Mouse (Mus musculus): ENCODE data around the gene Zfp598.
"Not testable (repeated sequence)": the region's sequence is repeated elsewhere in the genome, so short reads cannot be mapped to it uniquely, and the experiment has no call there.

The Zfp598 gene

DNA sequence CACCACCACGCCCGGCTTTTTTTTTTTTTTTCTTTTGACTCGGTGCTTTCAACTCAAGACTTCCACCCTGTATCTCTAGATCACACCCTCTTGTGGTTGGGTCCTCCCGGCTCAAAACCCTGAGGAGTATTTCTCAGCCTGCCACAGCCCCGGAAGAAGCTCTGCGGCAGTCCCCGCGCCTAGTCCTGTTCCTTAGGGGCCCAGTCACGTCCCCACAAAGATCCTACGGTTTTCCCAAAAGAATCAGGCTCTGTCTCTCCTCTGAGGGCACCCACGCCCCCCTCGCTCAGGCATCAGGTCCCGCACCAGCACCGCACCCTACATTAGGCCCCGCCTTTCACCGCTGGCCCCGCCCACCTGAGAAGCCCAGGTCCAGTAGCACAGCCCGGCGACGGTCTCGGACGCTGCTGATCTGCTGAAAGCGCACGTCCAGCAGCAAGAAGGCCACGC, 17.7 kb downstream of the Zfp598 start:
- no peak for DNase-seq (ENCODE audit: low read depth, low spot score)

- no peak for DNase-seq (ENCODE audit: low read depth, low spot score)
These were observed 18.1 kb downstream of the Zfp598 start for GRCm38 (mm10) chr17:24687599-24687998.

GRCm38 (mm10) chr17:24689251-24690081, 20.0 kb downstream of the Zfp598 start, which contains the start of gene Syngr3:
TSS of gene Syngr3 (minus strand) at chr17:24689955.
- no peak for DNase-seq (ENCODE audit: low read depth, low spot score)

GRCm38 (mm10) chr17:24692385-24692784, 22.9 kb downstream of the Zfp598 start:
- no peak for DNase-seq (ENCODE audit: low read depth, low spot score)

- DNase-seq (ENCODE audit: low read depth, low spot score) = no peak
These were observed 26.0 kb downstream of the Zfp598 start for GRCm38 (mm10) chr17:24695326-24696010.

DNA sequence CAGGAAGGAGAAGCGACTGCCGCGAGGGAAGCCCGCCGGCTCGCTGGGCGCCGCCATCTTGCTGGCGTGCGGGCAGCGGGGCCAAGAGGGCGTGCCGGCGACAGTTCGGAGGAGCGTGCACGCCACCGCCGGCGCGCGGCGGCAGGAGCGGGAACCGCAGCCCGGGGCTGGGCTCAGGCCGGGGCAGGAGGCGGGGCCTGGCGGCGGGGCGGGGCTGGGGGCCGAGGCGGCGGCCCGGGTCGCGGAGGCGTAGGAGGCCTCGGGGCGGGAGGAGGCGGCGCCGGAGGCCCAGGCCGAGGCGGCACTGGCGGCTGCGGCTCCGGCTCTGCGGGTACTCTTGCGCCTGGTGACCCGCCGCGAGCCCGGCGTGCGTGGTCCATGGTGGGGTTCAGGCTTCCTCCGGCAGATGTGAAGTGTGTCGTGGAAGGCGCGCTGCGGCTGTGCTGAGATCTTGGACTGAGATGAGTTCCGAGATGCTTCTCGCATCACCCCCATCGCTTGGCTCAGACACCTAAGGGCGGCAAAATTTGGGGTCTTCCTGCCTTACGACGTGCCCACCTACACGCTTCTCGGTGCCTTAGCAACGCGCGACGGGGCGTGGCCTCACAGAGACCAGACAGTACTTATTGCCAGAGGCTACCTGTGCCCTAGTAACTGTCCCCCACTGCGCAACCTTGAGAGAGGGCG, 26.7 kb downstream of the Zfp598 start, which contains the start of the genes Gfer and Noxo1:
TSS of gene Gfer (minus strand) at position 146 of the 687 bp plus-strand sequence.
TSS of gene Noxo1 (plus strand) at position 224 of the 687 bp plus-strand sequence.
- peak; percentile 77 for DNase-seq (ENCODE audit: low read depth, low spot score)

DNA sequence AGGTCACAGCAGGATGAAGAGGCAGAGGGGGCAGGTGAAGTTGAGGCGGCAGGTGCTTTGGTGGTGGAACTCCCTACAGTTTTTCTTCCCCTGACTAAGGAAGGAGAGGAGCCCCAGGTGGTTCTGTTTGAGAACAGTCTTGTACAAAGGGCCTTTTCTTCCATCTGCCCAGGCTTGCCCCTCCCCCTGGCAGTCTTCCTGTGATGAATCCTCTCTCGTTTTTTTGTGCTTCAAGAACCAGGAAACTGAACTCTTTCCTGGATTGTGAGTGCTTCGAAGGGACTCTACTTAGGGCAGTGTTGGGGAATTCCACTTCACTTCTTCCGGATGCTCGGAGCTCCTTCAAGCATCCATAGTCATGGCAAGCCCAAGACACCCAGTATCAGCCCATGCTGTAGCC, 28.5 kb downstream of the Zfp598 start:
- no peak for DNase-seq (ENCODE audit: low read depth, low spot score)

- DNase-seq (ENCODE audit: low read depth, low spot score) = no peak
These were observed 29.2 kb downstream of the Zfp598 start for GRCm38 (mm10) chr17:24698715-24699114.

DNA sequence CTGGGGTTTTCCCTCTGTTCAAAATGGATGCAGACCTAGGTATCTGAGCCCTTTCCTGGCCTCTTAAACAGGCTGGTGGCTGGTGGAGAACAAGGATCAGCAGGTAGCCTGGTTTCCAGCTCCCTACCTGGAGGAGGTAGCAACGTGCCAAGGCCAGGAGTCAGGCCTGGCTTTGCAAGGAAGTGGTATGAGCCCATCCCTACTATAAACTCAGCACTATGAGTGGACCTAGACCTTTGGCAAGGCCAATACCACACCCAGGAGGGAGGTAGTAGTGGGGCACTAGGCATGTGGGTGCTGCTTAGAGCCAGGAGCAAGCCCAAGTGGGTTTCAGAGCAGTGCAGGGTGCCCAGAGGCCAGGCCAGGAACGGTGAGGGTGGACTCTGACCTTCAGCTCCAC, 30.0 kb downstream of the Zfp598 start:
- no peak for DNase-seq (ENCODE audit: low read depth, low spot score)

GRCm38 (mm10) chr17:24701251-24701650, 31.8 kb downstream of the Zfp598 start:
- no peak for DNase-seq (ENCODE audit: low read depth, low spot score)

- no peak for DNase-seq (ENCODE audit: low read depth, low spot score)
These were observed 36.3 kb downstream of the Zfp598 start for GRCm38 (mm10) chr17:24705821-24706220.

DNA sequence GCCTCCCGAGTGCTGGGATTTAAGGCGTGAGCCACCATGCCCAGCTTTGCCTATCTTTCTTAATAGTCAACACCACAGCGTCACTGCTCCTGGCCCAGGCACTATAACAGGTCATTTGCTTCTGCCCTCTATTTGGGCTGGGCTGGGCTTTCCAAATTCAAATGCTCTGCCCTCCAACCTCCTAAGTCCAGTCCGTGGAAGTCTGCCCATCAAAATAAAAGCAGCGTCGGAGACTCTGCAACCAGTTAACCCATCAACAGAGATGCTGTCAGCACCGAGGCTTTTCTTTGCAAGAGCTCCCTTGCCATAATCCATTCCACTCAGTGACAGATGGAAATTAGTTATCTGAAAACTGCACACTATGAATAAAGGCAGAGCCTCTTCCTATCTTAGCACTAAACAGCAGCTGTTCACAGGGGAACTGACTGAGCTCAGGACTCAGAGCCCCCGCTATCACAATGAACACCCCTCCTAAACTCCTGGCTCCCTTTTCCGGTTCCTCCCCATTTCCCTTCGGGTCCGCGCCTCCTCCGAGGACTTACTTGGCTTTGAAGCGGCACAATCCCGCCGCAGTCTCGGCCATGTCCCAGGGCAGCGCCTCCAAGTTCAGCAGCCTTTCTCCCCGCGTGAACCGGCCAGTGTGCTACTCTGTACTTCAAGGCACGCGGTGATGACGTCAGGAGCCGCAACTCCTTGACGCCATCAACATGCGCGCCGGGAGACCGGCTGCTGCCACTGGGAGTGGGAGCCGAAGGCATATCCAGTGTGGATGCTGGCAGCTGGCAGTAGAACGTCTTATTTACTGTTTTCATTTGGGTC, 37.7 kb downstream of the Zfp598 start, which contains the start of gene Tbl3:
TSS of gene Tbl3 (minus strand) at position 679 of the 819 bp plus-strand sequence.
- DNase-seq (ENCODE audit: low read depth, low spot score) = peak; percentile 90

DNA sequence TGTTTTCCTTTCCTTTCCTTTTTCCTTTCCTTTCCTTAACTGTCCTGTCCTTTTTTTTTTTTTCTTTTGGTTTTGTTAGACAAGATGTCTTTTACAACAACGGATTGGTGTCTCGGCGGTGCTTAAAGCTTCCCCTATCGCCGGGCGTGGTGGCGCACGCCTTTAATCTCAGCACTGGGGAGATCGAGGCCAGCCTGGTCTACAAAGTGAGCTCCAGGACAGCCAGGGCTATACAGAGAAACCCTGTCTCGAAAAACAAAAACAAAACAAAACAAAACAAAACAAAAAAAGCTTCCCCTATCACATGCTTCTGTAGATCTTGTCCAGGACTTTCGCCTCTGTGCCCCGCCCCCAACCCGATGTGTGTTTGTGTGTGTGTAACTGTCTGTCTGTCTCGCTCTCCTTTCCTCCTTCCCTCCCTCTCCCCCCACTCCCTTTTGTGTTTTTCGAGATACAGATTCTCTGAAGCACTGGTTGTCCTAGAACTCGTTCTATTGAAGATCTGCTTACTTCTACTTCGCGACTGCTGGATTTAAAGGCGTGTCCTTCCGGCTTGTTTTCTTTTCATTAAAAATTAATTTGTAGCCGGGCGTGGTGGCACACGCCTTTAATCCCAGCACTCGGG, 38.4 kb downstream of the Zfp598 start:
- DNase-seq (ENCODE audit: low read depth, low spot score) = no peak

DNA sequence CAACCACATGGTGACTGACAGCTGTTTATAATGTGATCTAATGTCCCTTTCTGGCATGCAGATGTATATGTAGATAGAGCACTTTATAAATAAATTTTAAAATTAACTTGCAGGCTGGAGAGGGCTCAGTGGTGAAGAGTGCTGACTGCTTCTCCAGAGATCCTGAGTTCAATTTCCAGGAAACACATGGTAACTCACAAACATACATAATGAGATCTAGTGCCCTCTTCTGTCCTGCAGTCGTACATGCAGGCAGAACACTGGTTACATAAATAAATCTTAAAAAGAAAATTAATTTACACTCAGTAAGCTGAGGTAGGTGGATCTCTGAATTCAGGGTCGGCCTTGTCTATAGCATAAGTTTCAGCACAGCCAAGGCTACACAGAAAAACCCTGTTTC, 39.2 kb downstream of the Zfp598 start:
- DNase-seq (ENCODE audit: low read depth, low spot score) = no peak

GRCm38 (mm10) chr17:24715556-24715955, 46.1 kb downstream of the Zfp598 start:
- no peak for DNase-seq (ENCODE audit: low read depth, low spot score)

- DNase-seq (ENCODE audit: low read depth, low spot score) = no peak
These were observed 46.7 kb downstream of the Zfp598 start for GRCm38 (mm10) chr17:24716166-24716682.

- DNase-seq (ENCODE audit: low read depth, low spot score) = no peak
These were observed 48.5 kb downstream of the Zfp598 start, which contains the start of the genes Rnf151 and Rps2 for GRCm38 (mm10) chr17:24717943-24718342. TSS of gene Rnf151 (minus strand) at chr17:24718063. TSS of gene Rps2 (plus strand) at chr17:24718116.

- not testable (repeated sequence) for DNase-seq (ENCODE audit: low read depth, low spot score)
These were observed 49.5 kb downstream of the Zfp598 start for GRCm38 (mm10) chr17:24718938-24719337.

- peak; percentile 95 for DNase-seq (ENCODE audit: low read depth, low spot score)
These were observed 50.2 kb downstream of the Zfp598 start for GRCm38 (mm10) chr17:24719494-24720222.

Data from retina, postnatal 7 days (tissue).